Mouse (Mus musculus) heart, adult 2 months (tissue): ENCODE measurements around the gene Capn7. TPM values are rescaled to one million over a fixed set of nuclear protein-coding genes. Genes with fewer than 3 reads are reported as not detected.
A peak's percentile ranks its signal among the peaks of the same experiment; 100 is the strongest.

ENCODE experiments used
- DNase-seq, 2 experiments: peaks; one replicate each; pipeline ENCODE4 v3.0.0; 2021
- H3K27ac ChIP-seq: fragments of 200-600 bp; 2 replicates; pipeline ENCODE4 v1.8.1; 2022
- H3K27me3 ChIP-seq: fragments of 200-500 bp; 2 replicates; pipeline ENCODE4 v1.6.1; 2012; ENCODE audit warnings: mild to moderate bottlenecking, low read length, inconsistent platforms, mixed read lengths; ENCODE audit not compliant: control insufficient read depth, insufficient read depth
- H3K36me3 ChIP-seq: fragments of 200-500 bp; 2 replicates; pipeline ENCODE4 v1.6.1; 2012; ENCODE audit warnings: low read length, inconsistent platforms; ENCODE audit not compliant: control insufficient read depth, insufficient read depth
- H3K4me1 ChIP-seq: fragments of 200-500 bp; 2 replicates; pipeline ENCODE4 v1.6.1; 2011; ENCODE audit warnings: low read length; ENCODE audit not compliant: control insufficient read depth, insufficient read depth
- H3K4me3 ChIP-seq: fragments of 200-600 bp; 2 replicates; pipeline ENCODE4 v1.8.1; 2022
- H3K79me2 ChIP-seq: fragments of 200-500 bp; replicated peaks from 2 replicates; pipeline ENCODE4 v1.6.1; 2012; ENCODE audit warnings: mild to moderate bottlenecking, inconsistent platforms, low read length, moderate library complexity, mixed read lengths; ENCODE audit not compliant: control insufficient read depth, insufficient read depth
- H3K9ac ChIP-seq: fragments of 200-500 bp; 2 replicates; pipeline ENCODE4 v1.6.1; 2012; ENCODE audit warnings: low read depth, mild to moderate bottlenecking, control low read depth, inconsistent platforms, low read length, mixed read lengths
- CTCF ChIP-seq: fragments of 200-600 bp; IDR thresholded peaks from 2 replicates; pipeline ENCODE4 v1.8.1; 2022; ENCODE audit warnings: antibody characterized with exemption, mild to moderate bottlenecking, moderate library complexity
- EP300 ChIP-seq: fragments of 200-500 bp; IDR thresholded peaks from 2 replicates; pipeline ENCODE4 v1.6.1; 2011; ENCODE audit warnings: low read depth, low read length, control low read depth; ENCODE audit not compliant: insufficient read depth
- POLR2A ChIP-seq: fragments of 200-500 bp; IDR thresholded peaks from 2 replicates; pipeline ENCODE4 v1.6.1; 2011; ENCODE audit warnings: mild to moderate bottlenecking, low read depth, low read length, control low read depth; ENCODE audit not compliant: insufficient read depth
- WGBS: fragments of 180-500 bp; shearing (Covaris S2); methylation state at CpG from one replicate; pipeline ENCODE4 v1.1.7; 2018; 5-methylcytosine and 5-hydroxymethylcytosine counted together
- intact Hi-C: fragments of 180-260 bp; cut with DNase I; formaldehyde crosslinking; loops from one replicate; pipeline ENCODE4 v1.15.1; 2025
- long read RNA-seq: library from polyadenylated mRNA; stranded (forward); transcript quantifications from one replicate; pipeline ENCODE4 v2.0.0, GENCODE M21; 2021
- polyA plus RNA-seq: library from polyadenylated mRNA; depleted of rRNA; stranded (reverse); fragments of >200 nt; gene quantifications from 2 replicates; pipeline ENCODE4 v1.2.3, GENCODE M21; 2012; rRNA removed
- total RNA-seq, 2 experiments: library from RNA; stranded (reverse); gene quantifications; 2 replicates each; pipeline ENCODE4 v1.2.3; 2021

Capn7 gene
- total RNA-seq, result 10 to 100 TPM; 29.6 to 32.5 TPM
- polyA plus RNA-seq, result 15.3 and 30.1 TPM in 2 replicates
- long read RNA-seq, transcript Capn7-201 (21 exons, 3,648 nt), result major isoform, 24 of 37 reads
- long read RNA-seq, partial matches to known transcripts, result 3 of 37 reads
- long read RNA-seq, other reads (novel, unspliced or antisense), result 10 of 37 reads

- peak; percentile 36 for TF ChIP-seq CTCF
- peak; percentile 86 for TF ChIP-seq POLR2A
- no peak for TF ChIP-seq EP300
- peak within 1 kb of the TSS; percentile 97 for H3K4me3 ChIP-seq
- no peaks in the 10 kb centered on the region for H3K27me3 ChIP-seq
- WGBS, result under 1% methylated on average over 78 of the region's 78 CpGs
- H3K79me2 ChIP-seq, result peaks cover 2% of the 10 kb centered on the region; the same call in 1 of the 2 replicates
- peak within 1 kb of the TSS; percentile 93 for H3K27ac ChIP-seq
- peak; percentile 97 to 100 for DNase-seq
- peak within 1 kb of the TSS; percentile 89 for H3K9ac ChIP-seq
- H3K4me1 ChIP-seq, result peaks cover 1% of the 10 kb centered on the region; the same call in 1 of the 2 replicates
- peaks cover 2% of the 10 kb centered on the region; the same call in 1 of the 2 replicates for H3K36me3 ChIP-seq
- intact Hi-C loops, result loop anchor here (5.0 kb wide), 2 partner anchors 84 to 129 kb away; partner anchors contain the start of genes Bap1, Phf7 and Tnnc1
These were observed at the start of gene Capn7 for GRCm38 (mm10) chr14:31336369-31337155. Gene Capn7 (plus strand): TSS chr14:31336638.

- 35% methylated on average over 3 of the region's 3 CpGs for WGBS
- TF ChIP-seq CTCF (no peak), EP300 (no peak), POLR2A (no peak)
- Histone ChIP-seq H3K4me1 (peaks cover 3% of the 10 kb centered on the region; the same call in 1 of the 2 replicates), H3K4me3 (no peak overlapping the region), H3K79me2 (no peaks in the 10 kb centered on the region), H3K27me3 (no peaks in the 10 kb centered on the region), H3K36me3 (no peaks in the 10 kb centered on the region), H3K9ac (no peak overlapping the region), H3K27ac (no peak overlapping the region)
- intact Hi-C loops, result no loop called here
- no peak for DNase-seq
These were observed 23.2 kb upstream of the Capn7 start for GRCm38 (mm10) chr14:31313192-31313591.

- no peak overlapping the region for H3K27ac ChIP-seq
- intact Hi-C loops, result no loop called here
- H3K4me3 ChIP-seq, result no peak overlapping the region
- no peak for TF ChIP-seq POLR2A
- TF ChIP-seq EP300, result no peak
- TF ChIP-seq CTCF, result no peak
- H3K27me3 ChIP-seq, result no peaks in the 10 kb centered on the region
- 80% methylated on average over 12 of the region's 12 CpGs for WGBS
- peaks cover 3% of the 10 kb centered on the region; the same call in 1 of the 2 replicates for H3K4me1 ChIP-seq
- H3K79me2 ChIP-seq, result no peaks in the 10 kb centered on the region
- no peak overlapping the region for H3K9ac ChIP-seq
- no peaks in the 10 kb centered on the region for H3K36me3 ChIP-seq
- no peak for DNase-seq
These were observed 19.8 kb upstream of the Capn7 start for GRCm38 (mm10) chr14:31316613-31317012.

DNA sequence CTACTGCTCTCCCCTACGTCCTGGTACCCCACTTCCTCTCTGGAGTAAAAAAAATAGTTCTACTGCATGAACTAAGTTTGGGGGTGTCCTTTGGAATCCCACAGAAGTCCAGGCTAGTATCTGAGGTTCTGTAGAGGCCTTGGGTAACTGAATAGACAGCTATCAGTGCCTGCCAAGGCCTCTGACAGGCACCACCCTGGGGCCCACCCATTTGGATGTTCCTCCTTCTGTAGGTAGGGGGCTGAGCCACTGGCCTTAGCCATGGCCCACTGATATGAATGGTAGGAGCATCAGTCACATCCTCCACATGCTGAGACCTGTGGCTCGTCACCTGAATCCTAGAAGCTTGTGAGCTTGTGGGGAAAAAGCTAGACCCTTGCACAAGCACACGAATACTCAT lies 18.7 kb upstream of the Capn7 start:
- no peak for TF ChIP-seq POLR2A
- no peak for TF ChIP-seq CTCF
- no peak for TF ChIP-seq EP300
- DNase-seq, result no peak
- intact Hi-C loops, result no loop called here
- Histone ChIP-seq H3K9ac (no peak overlapping the region), H3K27ac (no peak overlapping the region), H3K36me3 (no peaks in the 10 kb centered on the region), H3K4me1 (peaks cover 3% of the 10 kb centered on the region; the same call in 1 of the 2 replicates), H3K27me3 (no peaks in the 10 kb centered on the region), H3K4me3 (no peak overlapping the region), H3K79me2 (no peaks in the 10 kb centered on the region)
- 85% methylated on average over 3 of the region's 3 CpGs for WGBS

DNA sequence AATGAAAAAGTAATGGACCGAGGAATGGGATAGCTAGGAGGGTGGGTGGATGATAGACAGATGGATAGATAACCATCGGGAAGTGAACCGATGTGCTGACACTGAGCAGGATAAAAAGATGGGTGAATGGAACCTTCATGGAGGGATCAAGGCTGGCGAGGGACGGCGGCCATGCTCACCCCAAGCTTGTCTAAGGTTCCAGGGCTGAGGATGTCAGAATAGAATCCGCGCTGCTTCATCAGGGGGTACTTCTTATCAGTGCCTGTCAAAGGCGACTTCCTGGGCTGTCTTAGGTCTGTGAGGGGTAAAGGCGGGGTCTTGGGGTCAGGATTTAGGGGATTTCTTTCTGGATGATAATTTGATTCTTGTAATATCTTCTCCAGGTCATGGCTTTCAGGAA lies 16.9 kb upstream of the Capn7 start:
- no peak overlapping the region for H3K27ac ChIP-seq
- H3K36me3 ChIP-seq, result no peaks in the 10 kb centered on the region
- intact Hi-C loops, result no loop called here
- TF ChIP-seq EP300, result no peak
- no peak for TF ChIP-seq POLR2A
- 72% methylated on average over 10 of the region's 10 CpGs for WGBS
- no peak overlapping the region for H3K4me3 ChIP-seq
- H3K9ac ChIP-seq, result no peak overlapping the region
- H3K79me2 ChIP-seq, result no peaks in the 10 kb centered on the region
- H3K27me3 ChIP-seq, result no peaks in the 10 kb centered on the region
- DNase-seq, result no peak
- peaks cover 3% of the 10 kb centered on the region; the same call in 1 of the 2 replicates for H3K4me1 ChIP-seq

DNA sequence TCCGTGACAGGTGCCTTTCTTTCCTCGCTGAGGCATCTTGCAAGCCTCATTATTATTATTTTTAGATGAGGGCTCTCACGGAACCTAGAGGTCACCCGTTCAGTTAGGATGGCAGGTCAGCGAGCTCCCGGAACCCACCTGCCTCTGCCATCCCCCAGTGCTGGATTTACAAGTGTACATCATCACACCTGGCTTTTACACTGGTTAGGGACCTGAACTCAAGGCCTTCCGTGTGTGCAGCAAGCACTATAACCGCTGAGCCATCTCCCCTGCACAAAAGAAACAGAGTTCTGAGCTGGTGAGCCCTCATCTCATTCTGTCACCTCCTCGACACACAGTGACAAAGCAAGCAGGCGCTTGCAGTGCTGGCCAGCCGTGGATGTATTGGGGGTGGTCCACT lies 15.3 kb upstream of the Capn7 start:
- Histone ChIP-seq H3K27me3 (no peaks in the 10 kb centered on the region), H3K9ac (no peak overlapping the region), H3K27ac (no peak overlapping the region), H3K79me2 (no peaks in the 10 kb centered on the region), H3K36me3 (no peaks in the 10 kb centered on the region), H3K4me3 (no peak overlapping the region), H3K4me1 (peaks cover 3% of the 10 kb centered on the region; the same call in 1 of the 2 replicates)
- intact Hi-C loops, result no loop called here
- WGBS, result 86% methylated on average over 11 of the region's 11 CpGs
- no peak for DNase-seq
- TF ChIP-seq POLR2A, result no peak
- no peak for TF ChIP-seq CTCF
- no peak for TF ChIP-seq EP300
